Mouse (Mus musculus) monocyte, adult 5-6 weeks (primary cell): ENCODE measurements around the gene Actc1. TPM values are rescaled to one million over a fixed set of nuclear protein-coding genes. Genes with fewer than 3 reads are reported as not detected.

Source experiments
- ATAC-seq: fragments of 153-309, 156-312 bp; replicated peaks from 2 replicates; pipeline ENCODE4 v1.8.0; 2017; ENCODE audit warnings: mild to moderate bottlenecking; ENCODE audit not compliant: low TSS enrichment, insufficient number of reproducible peaks, severe bottlenecking, poor library complexity, low FRiP score
- total RNA-seq: library from RNA; stranded (forward); fragments of 200-1000, 200-491, 200-594 nt; gene quantifications from 3 replicates; pipeline ENCODE4 v1.2.3, GENCODE M21; 2017

The Actc1 gene
- not detected in 3 replicates for total RNA-seq

DNA sequence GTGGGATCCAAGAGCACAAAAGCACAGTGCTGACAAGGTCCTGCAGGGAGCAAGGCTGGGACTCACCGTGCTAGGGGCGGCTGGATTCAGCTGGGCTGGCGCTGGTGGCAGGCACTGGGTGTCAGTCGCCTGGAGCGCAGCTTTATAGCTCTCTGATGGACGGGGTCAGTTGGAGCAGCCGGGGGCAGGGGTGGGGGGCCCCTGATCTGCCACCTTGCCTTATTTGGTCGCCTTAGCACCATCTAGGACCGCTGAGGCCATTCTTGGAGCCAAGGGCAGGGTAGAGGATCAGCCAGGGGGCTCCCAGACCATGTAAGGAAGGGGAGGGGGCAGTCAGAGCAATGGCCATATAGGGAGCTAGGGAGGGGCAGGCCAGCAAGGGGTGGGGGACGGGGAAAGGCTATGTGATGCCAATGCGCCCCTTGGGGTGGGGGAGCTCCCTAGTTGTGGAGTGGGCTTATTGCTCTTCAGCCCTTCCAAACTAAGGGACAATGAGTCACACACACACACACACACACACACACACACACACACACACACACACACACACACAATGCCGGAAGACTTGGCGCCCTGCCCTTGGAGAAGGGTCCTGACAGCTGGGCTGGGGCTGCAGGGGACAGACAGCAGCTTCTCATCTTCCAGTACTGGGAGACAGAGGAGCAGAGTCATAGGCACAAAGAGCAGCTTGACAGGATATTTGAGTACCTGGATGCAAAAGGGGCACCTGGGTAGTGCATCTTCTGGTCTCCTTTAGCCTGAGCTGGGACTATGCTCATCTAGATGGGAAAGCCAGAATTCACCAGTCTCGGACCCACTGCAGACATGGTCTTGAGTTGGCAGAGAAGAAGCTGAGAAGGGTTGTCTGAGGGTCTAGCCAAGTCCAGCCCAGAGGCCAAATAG lies at the start of gene Actc1:
Gene Actc1 (minus strand): TSS at position 853 of the 903 bp plus-strand sequence.
- no peak for ATAC-seq

DNA sequence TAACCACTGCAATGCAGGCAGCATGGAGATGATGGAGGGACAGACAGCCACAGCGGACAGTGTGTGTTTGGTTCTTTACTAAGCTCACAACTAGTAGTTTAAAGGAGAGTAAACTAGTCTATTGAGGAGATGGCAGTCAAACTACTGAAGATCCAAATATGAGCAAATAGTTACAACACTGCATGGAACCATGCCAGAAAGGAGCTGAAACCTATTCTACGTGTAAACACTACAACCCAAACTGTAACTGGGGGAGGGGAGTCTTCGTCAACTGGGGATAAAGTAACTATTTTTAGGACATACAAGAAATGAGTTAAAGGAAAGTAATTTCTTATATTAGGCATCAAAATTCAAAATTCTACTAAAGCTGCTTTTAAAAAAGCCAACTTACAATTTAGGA lies 49.1 kb upstream of the Actc1 start:
- no peak for ATAC-seq

DNA sequence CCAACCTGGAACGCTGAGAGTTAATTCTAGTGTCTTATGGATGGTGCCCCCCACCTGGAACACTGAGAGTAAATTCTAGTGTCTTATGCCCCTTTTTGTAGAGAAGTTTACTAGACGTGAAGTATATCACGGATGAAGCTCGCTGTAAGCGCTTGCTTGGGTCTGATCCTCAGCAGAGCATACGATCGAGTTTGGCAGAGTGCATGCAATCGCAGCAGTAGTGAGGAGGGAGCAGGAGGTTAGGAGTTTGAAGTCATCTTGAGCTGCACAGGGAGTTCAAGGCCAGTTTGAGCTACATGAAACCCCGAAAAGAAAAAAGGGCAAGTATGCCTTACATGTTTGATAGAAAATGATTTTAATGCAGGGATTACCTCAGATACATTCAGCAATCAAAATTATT lies 47.5 kb upstream of the Actc1 start:
- no peak for ATAC-seq

DNA sequence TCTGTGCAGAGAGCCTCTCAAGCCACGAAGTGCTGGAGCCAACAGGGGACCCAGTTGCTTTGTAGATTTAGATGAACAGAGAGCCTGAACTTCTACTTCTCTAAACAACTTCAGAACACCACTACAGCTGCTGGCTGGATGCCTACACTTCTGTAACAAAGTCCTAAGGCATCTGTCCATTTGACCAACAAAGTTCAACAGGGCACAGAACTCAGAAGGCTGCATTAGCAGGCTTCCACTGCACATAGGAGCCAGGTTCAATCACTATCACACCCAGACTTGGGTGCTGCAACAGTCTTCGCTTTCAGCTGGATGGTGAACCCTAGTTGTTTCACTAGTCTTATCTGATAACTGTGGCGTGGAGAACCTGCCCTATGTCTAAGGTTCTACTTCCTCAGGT lies 46.5 kb upstream of the Actc1 start:
- ATAC-seq, result no peak

DNA sequence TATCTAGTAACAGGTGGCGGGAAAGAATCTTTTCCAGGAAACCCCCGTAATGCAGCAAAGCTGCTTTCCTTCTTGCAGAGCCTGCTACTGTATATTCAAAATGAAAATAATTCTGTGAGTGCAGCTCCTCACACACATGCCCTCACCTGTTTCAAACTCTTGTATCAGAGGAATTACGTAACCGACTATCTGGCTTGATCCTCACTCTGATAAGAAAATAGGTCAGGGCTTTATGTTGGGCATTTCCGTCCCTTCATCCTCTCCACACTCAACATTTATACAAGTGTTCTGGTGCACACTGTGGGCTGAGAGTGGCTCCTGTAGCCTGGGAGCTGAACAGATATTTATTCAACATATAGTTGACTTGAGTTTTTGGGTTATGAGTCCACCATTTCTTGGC lies 45.8 kb upstream of the Actc1 start:
- no peak for ATAC-seq

DNA sequence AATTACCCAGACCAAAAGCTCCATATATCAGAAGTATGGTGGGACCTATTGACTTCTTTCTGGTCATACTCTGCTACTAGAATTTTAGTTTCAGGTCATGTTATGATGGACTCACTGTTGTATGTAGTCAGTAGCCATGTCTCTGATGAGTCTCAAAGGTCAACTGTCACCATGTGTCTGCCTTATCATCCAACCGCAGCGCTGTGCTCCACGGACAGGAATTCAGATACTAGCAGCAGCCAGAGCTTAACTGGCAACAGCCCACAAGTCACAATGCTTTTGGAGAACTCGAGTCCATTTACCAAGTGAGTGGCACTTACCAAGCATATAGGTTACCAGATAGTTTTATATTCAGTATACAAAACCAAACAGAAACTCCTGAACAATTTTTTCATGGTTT lies 44.3 kb upstream of the Actc1 start:
- no peak for ATAC-seq

DNA sequence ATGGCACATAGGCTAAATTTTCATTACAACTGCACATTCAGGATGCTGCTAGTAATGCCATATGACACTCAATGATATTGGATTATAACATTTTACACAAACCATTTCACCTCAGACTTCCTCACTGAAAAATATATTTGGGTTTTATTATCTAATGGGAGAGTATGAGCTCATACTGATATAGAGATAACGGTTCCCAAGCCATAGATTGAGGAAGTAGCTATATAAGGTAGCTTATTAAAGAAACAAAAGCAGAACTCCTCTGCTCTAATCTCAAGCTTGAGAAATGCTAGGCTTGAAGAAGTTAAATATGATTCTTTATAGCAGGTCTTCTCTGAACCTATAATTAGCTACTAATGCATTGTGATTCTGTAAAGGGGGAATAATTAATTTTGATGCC lies 43.2 kb upstream of the Actc1 start:
- no peak for ATAC-seq

DNA sequence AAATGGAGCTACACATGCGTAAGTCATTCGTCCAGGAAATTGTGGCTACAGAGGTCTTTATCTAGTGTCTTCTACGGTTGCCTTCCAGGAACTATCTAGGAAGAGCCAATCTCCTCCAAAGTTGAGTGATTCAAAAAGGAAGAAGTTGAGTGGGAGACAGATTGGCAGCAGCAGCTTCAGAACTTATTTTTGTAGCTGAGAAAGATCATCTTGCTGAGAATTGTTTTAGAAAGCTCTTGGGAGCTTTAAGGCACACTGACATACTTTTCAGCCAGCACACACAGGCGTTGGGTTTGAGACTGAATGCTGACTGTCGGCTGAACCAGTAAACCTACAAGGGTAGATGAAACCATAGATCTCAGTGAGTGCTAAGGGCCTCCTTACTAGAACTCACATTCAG lies 42.0 kb upstream of the Actc1 start:
- no peak for ATAC-seq

DNA sequence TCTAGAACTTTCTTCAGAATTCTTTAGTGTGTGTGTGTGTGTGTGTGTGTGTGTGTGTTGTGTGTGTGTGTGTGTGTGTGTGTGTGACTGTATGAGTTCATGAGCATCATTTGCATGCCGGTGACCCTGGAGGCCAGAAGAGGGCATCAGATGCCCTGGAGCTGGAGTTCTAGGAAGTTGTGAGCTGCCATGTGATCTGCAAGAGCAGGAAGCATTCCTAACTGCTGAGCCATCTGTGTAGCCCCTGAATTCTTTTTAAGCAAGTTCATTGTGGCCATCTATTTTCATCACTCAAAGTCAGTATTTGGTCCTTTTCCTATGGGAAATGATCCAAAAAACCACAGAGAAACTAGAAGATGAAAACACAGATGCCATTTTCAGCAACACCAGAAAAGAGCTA lies 41.3 kb upstream of the Actc1 start:
- no peak for ATAC-seq

DNA sequence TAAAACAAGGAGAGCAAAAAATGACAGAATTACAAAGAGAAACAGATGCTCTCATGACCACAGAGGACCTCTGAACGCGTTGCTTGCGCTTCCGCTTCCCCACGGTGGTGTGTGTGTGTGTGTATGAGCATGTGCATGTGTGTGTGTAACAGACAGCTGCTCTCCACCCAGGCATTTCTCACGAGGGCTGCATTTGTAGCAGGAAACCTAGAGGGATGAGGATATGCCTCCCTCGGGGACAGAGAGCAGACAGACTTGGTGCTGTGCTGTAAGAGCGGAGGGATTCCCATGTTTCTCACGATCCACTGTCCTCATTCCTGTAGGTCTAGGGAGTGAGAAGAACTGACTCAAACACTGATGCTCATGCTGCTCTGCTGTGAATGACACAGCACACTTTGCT lies 40.2 kb upstream of the Actc1 start:
- no peak for ATAC-seq

DNA sequence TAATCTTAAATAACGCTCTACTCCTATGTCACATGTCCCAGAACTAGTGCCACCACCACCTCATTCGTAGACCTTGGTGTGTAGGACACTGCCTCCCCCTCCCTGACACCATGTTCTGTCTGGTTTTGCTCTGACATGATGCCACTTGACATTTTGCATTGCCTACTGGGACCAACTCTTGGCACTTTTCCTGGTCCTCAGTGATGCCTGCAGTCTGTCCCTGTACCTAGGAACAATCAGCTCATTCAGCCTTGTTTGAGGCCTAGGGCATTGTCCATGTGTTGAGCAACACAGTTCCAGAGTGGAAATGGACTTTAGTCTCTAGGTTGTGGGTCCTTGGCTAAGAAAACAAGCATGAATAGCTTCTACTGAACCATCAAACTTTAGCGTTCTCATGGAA lies 36.5 kb upstream of the Actc1 start:
- no peak for ATAC-seq

DNA sequence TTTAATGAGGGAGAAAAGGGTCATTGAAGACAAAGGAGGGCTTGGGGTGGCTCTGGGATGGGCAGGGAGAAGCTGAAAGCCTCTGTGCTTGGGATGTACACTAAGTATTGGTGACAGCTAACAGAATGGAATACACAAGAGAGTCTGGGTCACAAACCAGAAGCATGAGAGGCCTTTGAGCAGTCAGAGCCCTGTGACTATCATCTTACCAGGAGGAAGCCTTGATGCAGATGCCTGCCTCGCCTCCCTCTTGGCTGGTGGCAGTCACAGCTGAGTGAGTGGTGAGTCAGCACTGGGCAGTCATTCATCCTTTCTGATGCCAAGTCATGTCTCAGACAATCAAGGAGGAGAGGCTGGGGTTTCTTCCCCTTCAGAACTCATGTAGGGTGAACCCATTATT lies 33.9 kb upstream of the Actc1 start:
- ATAC-seq, result no peak

DNA sequence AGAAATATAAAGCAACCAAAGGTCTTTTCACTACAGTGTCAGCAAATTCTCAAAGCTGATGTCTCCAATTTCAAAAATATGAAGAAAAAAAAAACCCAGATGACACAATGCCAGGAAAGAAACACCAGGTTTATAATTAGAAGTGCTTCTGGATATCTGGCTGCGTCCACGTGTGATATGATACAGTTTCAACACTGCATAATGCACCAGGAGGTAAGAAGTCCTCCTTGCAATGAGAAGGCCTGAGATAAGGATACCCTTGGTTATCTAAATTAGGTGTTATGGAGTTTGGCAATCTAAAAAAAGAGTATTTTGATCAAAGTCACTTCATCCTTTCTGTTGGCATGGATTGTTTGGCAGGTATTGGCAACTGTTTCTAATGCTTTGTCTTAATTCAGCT lies 18.5 kb upstream of the Actc1 start:
- ATAC-seq, result no peak

DNA sequence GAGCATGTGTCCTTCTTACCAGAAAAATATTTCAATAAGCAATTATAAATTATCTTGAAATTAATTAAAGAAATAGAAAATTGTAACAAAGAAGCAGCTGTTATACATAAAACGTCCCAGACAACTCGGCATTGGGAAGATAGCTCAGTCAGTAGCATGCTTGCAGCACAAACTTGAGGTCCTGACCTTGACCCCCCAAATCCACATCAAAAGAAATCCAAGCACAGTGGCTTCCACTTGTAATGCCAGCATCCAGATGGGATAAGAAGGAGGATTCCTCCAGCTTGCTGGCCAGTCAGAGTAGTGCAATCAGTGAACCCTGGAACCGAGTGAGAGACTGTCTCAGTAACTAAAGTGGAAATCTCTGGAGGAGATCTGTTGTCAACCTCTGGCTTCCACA lies 12.9 kb upstream of the Actc1 start:
- ATAC-seq, result no peak

DNA sequence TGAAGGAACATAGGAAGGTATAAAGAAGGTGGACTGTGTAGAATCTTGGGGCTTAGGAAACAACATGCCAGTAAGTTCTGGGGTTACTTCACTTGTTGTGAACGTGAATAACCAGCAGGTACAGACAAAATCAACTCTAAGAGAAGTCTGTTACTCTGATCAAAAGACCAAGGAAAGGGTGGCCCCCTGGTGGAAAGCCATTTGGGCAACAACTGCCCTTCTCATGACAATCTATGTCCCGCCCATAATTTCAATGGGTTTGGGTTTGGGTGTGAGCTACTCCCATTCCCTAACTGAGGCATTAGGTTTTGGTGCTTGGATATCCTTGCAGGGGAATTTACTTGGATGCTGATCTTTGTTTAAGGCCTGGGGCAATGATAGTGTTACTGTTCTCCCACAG lies 10.7 kb upstream of the Actc1 start:
- ATAC-seq, result no peak

DNA sequence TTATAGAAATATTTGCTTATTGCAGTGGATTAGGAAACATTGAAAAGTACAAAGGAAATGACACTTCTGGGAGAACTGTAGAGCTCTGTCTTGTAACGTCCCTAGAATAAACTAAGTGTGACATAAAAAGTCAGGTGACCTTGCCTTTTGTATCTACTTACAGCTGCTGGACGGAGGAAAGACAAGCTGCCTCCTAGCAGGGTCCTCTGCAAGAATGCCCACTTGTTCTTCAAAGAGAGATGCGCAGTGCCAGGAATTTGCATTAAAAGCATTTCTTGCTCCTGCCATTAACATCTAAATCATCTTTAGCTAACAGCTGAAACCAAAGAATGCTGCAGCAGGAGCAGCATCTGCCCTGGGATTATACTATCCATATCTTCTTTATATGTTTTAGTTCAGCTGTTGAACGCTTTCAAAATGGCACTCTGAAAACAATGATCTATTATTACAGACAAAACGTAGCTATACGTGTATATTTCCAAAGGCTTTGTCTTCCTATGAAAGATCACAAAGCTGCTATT lies 6.8 kb upstream of the Actc1 start:
- no peak for ATAC-seq

DNA sequence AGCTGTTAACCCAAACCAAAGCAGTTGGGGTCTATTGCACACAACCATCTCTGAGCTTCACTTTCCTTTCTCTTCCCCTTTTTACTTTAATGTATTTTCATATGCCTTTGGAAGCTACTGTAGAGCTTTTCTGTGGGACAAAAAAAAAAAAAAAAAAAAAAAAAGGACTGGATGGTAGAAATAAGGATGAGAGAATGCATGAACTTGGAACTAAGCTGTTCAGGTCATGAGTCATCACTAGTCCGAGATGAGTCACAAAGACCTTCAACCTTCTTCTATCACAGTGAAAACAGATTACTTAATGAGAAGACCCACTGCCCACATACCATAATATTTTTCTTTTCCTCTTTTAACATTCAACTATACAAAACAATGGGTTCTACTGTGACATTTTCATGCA lies 6.3 kb upstream of the Actc1 start:
- ATAC-seq, result no peak

DNA sequence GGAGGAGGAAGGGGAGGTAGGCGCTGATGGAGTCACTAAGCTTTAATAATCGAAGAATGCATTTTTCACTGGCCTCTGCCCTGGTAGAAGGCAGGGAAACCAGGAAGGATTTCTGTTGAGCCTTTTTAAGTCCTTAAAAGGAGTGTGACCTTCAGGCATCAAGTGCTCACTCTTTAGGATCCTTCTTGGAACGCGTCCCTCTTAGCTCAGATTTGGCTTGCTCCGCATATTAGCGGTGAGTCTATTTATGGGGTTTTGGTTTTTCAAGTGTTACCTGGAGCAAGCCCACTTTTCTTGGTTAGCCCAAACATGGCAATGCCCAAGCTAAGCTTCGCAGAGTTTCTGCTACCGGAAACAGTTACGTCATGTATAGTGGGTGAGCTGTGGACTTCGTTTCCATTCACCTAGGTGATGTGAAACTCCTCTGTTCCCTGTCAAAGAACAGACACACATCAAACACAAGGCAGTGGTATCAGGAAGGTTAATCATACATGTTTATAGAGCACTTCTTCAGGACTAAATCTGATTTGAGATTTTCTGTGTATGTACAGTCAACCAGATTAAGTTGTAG lies 5.0 kb upstream of the Actc1 start:
- ATAC-seq, result no peak

DNA sequence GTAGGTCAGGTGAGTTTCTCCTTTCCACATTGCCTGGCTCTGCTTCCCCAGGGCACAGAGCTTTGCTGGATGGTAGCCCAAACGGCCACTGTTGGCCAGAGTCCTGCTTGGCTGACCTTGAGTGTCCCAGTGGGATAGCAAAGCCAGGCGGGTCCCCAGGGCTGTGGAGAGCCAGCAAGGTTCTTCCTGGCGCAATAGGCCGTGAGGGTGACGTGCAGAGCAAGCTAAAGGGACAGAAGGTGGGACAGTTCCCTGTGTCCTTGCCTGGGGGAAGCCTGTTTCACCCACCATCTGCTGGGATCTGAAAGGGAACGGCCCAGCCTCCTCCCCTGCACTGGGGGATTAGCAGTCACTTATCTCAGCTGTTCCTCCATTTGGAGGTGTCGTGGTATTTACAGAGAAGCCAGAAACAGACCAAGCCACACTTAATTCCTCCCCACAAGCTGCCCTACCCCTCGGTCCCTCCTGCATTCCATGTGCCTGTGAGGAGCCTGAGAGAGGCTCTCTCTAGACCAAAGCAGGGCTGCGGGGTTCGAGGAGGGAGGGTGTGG lies 4.0 kb upstream of the Actc1 start:
- ATAC-seq, result no peak

DNA sequence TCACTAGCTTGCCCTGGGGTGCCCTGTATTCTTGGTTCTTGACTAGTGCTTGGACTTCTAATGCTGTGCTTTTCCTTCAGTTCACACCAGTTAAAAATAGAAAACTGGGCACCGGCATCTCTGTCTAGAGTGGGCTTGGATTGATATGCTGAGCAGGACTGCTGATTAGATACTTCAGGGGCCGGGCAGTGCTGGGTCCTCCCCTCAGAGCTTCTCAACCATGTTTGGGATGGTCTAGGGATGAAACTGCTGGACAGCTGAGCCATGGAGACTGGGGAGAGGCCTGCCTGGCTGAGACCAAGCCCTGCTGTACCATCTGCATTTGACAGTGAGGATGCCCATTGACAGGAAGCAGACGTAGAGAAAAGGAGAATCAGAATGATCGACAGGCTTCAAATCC lies 781 bp upstream of the Actc1 start:
- ATAC-seq, result no peak
